Mouse (Mus musculus): ENCODE data around the gene C2cd2l.

DNA sequence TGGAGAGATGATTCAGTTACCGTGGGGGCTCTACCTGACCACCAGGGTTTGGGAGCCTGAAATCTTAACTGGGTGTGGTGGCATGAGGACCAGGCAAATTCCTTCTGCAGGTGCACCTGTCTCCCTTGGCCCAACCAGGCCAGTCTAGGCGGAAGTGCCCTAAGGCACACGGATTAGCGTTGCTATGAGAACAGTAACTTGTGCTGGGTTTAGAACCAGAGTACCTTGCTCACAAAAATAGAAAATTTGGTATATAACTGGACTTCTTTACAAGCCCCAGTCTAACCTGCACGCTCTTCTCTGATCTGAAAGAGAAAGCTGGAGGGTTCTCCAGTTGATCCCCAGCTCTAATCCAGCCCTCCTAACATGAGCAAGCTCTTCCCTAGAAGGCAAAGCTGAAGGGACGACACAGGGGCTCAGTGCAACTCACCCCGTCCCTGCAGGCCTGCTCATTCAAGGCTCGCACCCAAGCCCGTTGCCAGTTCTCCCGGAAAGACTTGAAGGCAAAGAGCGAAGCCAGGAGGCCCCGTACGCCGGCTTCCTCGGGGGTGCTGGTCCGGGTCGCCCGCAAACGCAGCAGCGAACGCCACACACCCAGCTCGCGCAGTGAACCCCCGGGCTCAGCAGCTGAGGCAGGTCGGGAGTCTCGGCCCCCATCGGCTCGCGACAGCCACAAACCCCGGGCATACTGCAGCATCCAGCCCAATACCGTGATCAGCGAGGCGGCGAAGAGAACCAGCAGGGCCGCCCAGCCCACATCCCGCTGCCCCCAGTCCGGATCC is 789 bp downstream of the C2cd2l start:
- TF ChIP-seq CTCF (IDR thresholded peaks at IDR 0.05) (no peak), EP300 (IDR thresholded peaks at IDR 0.05) (no peak)

Data from lung, postnatal 0 days (tissue).